Mouse (Mus musculus): ENCODE results near the gene Gm10073. TPM values are rescaled to one million over a fixed set of nuclear protein-coding genes. Genes with fewer than 3 reads are reported as not detected.
"Not testable (repeated sequence)": the region's sequence is repeated elsewhere in the genome, so short reads cannot be mapped to it uniquely, and the experiment has no call there.

Gm10073 gene
- polyA plus RNA-seq, 1 experiment from 2014 or later = 13.7 TPM

GRCm38 (mm10) chr8:106606121-106606520, 32.9 kb upstream of the Gm10073 start:
- DNase-seq (ENCODE audit: low spot score) (no peak), ATAC-seq (ENCODE audit: low read depth) (no peak)
- H3K4me2 ChIP-seq (ENCODE audit: low read depth, low read length) = no peak overlapping the region
- H3K27me3 ChIP-seq (replicated peaks; ENCODE audit: control insufficient read depth, insufficient read depth, low read length) = peaks cover 55% of the 10 kb centered on the region
- H3K9ac ChIP-seq (ENCODE audit: low read depth, low read length) = no peak overlapping the region
- no peaks in the 10 kb centered on the region for H3K9me3 ChIP-seq (ENCODE audit: control insufficient read depth, low read length)
- H3K27ac ChIP-seq (replicated peaks; ENCODE audit: low read depth, low read length) = no peak overlapping the region
- peaks cover 5% of the 10 kb centered on the region; the same call in 1 of the 2 replicates for H3K4me1 ChIP-seq (ENCODE audit: control insufficient read depth, insufficient read depth, low read length)
- no peaks in the 10 kb centered on the region for H3K36me3 ChIP-seq (ENCODE audit: control insufficient read depth, insufficient read depth, low read length)
- H3K4me3 ChIP-seq (ENCODE audit: low read depth, low read length) = no peak overlapping the region
- 45% methylated on average over 4 of the region's 4 CpGs for WGBS

- DNase-seq (ENCODE audit: low spot score) (no peak), ATAC-seq (ENCODE audit: low read depth) (no peak)
- no peaks in the 10 kb centered on the region for H3K9me3 ChIP-seq (ENCODE audit: control insufficient read depth, low read length)
- peaks cover 59% of the 10 kb centered on the region for H3K27me3 ChIP-seq (replicated peaks; ENCODE audit: control insufficient read depth, insufficient read depth, low read length)
- H3K36me3 ChIP-seq (ENCODE audit: control insufficient read depth, insufficient read depth, low read length) = no peaks in the 10 kb centered on the region
- H3K4me1 ChIP-seq (ENCODE audit: control insufficient read depth, insufficient read depth, low read length) = peaks cover 5% of the 10 kb centered on the region; the same call in 1 of the 2 replicates
- no peak overlapping the region for H3K4me3 ChIP-seq (ENCODE audit: low read depth, low read length)
- H3K9ac ChIP-seq (ENCODE audit: low read depth, low read length) = no peak overlapping the region
- WGBS = 72% methylated on average over 7 of the region's 7 CpGs
- H3K4me2 ChIP-seq (ENCODE audit: low read depth, low read length) = no peak overlapping the region
- H3K27ac ChIP-seq (replicated peaks; ENCODE audit: low read depth, low read length) = no peak overlapping the region
Measured at GRCm38 (mm10) chr8:106605657-106606056, 32.4 kb upstream of the Gm10073 start.

- 0% methylated on average over 17 of the region's 19 CpGs for WGBS
- no peak for ATAC-seq (ENCODE audit: low read depth)
Measured at GRCm38 (mm10) chr8:106603933-106604332, 30.7 kb upstream of the Gm10073 start.

GRCm38 (mm10) chr8:106603131-106603819, 30.0 kb upstream of the Gm10073 start, which contains the start of gene Cdh1:
Gene Cdh1 (plus strand): TSS chr8:106603351.
- Histone ChIP-seq H3K36me3 (ENCODE audit: control insufficient read depth, insufficient read depth, low read length) (no peaks in the 10 kb centered on the region), H3K27me3 (replicated peaks; ENCODE audit: control insufficient read depth, insufficient read depth, low read length) (peaks cover 59% of the 10 kb centered on the region), H3K4me3 (ENCODE audit: low read depth, low read length) (peak within 1 kb of the TSS; percentile 56), H3K9me3 (ENCODE audit: control insufficient read depth, low read length) (no peaks in the 10 kb centered on the region), H3K4me2 (ENCODE audit: low read depth, low read length) (peak within 1 kb of the TSS; percentile 81), H3K27ac (replicated peaks; ENCODE audit: low read depth, low read length) (no peak within 1 kb of the TSS), H3K4me1 (ENCODE audit: control insufficient read depth, insufficient read depth, low read length) (peaks cover 5% of the 10 kb centered on the region; the same call in 1 of the 2 replicates), H3K9ac (ENCODE audit: low read depth, low read length) (peak within 1 kb of the TSS; percentile 61)
- WGBS = 1% methylated on average over 29 of the region's 53 CpGs
- peak; percentile 95 for ATAC-seq (ENCODE audit: low read depth)
- DNase-seq (ENCODE audit: low spot score) = peak; percentile 90

More at GRCm38 (mm10) chr8:106603933-106604332, 30.7 kb upstream of the Gm10073 start:
- Histone ChIP-seq H3K4me2 (ENCODE audit: low read depth, low read length) (peak overlapping the region; percentile 81), H3K27me3 (replicated peaks; ENCODE audit: control insufficient read depth, insufficient read depth, low read length) (peaks cover 59% of the 10 kb centered on the region), H3K36me3 (ENCODE audit: control insufficient read depth, insufficient read depth, low read length) (no peaks in the 10 kb centered on the region), H3K4me1 (ENCODE audit: control insufficient read depth, insufficient read depth, low read length) (peaks cover 5% of the 10 kb centered on the region; the same call in 1 of the 2 replicates), H3K4me3 (ENCODE audit: low read depth, low read length) (peak overlapping the region; percentile 56), H3K27ac (replicated peaks; ENCODE audit: low read depth, low read length) (no peak overlapping the region), H3K9me3 (ENCODE audit: control insufficient read depth, low read length) (no peaks in the 10 kb centered on the region), H3K9ac (ENCODE audit: low read depth, low read length) (peak overlapping the region; percentile 61)
- no peak for DNase-seq (ENCODE audit: low spot score)

- DNase-seq (ENCODE audit: low spot score) (no peak), ATAC-seq (ENCODE audit: low read depth) (no peak)
- 47% methylated on average over 7 of the region's 7 CpGs for WGBS
- Histone ChIP-seq H3K4me3 (ENCODE audit: low read depth, low read length) (no peak overlapping the region), H3K4me1 (ENCODE audit: control insufficient read depth, insufficient read depth, low read length) (peaks cover 5% of the 10 kb centered on the region; the same call in 1 of the 2 replicates), H3K4me2 (ENCODE audit: low read depth, low read length) (no peak overlapping the region), H3K27me3 (replicated peaks; ENCODE audit: control insufficient read depth, insufficient read depth, low read length) (peaks cover 37% of the 10 kb centered on the region), H3K9ac (ENCODE audit: low read depth, low read length) (no peak overlapping the region), H3K27ac (replicated peaks; ENCODE audit: low read depth, low read length) (no peak overlapping the region), H3K9me3 (ENCODE audit: control insufficient read depth, low read length) (no peaks in the 10 kb centered on the region), H3K36me3 (ENCODE audit: control insufficient read depth, insufficient read depth, low read length) (no peaks in the 10 kb centered on the region)
Measured at GRCm38 (mm10) chr8:106599265-106599979, 26.2 kb upstream of the Gm10073 start.

GRCm38 (mm10) chr8:106597067-106597466, 23.8 kb upstream of the Gm10073 start:
- H3K9ac ChIP-seq (ENCODE audit: low read depth, low read length) = no peak overlapping the region
- no peak overlapping the region for H3K27ac ChIP-seq (replicated peaks; ENCODE audit: low read depth, low read length)
- WGBS = 93% methylated on average over 5 of the region's 5 CpGs
- DNase-seq (ENCODE audit: low spot score) (no peak), ATAC-seq (ENCODE audit: low read depth) (no peak)
- H3K36me3 ChIP-seq (ENCODE audit: control insufficient read depth, insufficient read depth, low read length) = no peaks in the 10 kb centered on the region
- H3K4me1 ChIP-seq (ENCODE audit: control insufficient read depth, insufficient read depth, low read length) = no peaks in the 10 kb centered on the region
- H3K27me3 ChIP-seq (replicated peaks; ENCODE audit: control insufficient read depth, insufficient read depth, low read length) = peaks cover 14% of the 10 kb centered on the region
- H3K4me2 ChIP-seq (ENCODE audit: low read depth, low read length) = no peak overlapping the region
- H3K9me3 ChIP-seq (ENCODE audit: control insufficient read depth, low read length) = no peaks in the 10 kb centered on the region
- no peak overlapping the region for H3K4me3 ChIP-seq (ENCODE audit: low read depth, low read length)

GRCm38 (mm10) chr8:106595623-106596022, 22.4 kb upstream of the Gm10073 start:
- not testable (repeated sequence) for H3K4me2 ChIP-seq (ENCODE audit: low read depth, low read length); H3K9me3 ChIP-seq (ENCODE audit: control insufficient read depth, low read length); H3K27me3 ChIP-seq (replicated peaks; ENCODE audit: control insufficient read depth, insufficient read depth, low read length); H3K4me1 ChIP-seq (ENCODE audit: control insufficient read depth, insufficient read depth, low read length); H3K9ac ChIP-seq (ENCODE audit: low read depth, low read length); H3K4me3 ChIP-seq (ENCODE audit: low read depth, low read length); DNase-seq (ENCODE audit: low spot score); H3K27ac ChIP-seq (replicated peaks; ENCODE audit: low read depth, low read length); ATAC-seq (ENCODE audit: low read depth); H3K36me3 ChIP-seq (ENCODE audit: control insufficient read depth, insufficient read depth, low read length)
- 91% methylated on average over 3 of the region's 3 CpGs for WGBS

- H3K9ac ChIP-seq (ENCODE audit: low read depth, low read length) = no peak overlapping the region
- H3K9me3 ChIP-seq (ENCODE audit: control insufficient read depth, low read length) = no peaks in the 10 kb centered on the region
- 100% methylated on average over 1 of the region's 3 CpGs for WGBS
- ATAC-seq (ENCODE audit: low read depth) (no peak), DNase-seq (ENCODE audit: low spot score) (no peak)
- no peaks in the 10 kb centered on the region for H3K4me1 ChIP-seq (ENCODE audit: control insufficient read depth, insufficient read depth, low read length)
- no peak overlapping the region for H3K4me3 ChIP-seq (ENCODE audit: low read depth, low read length)
- no peak overlapping the region for H3K4me2 ChIP-seq (ENCODE audit: low read depth, low read length)
- no peaks in the 10 kb centered on the region for H3K27me3 ChIP-seq (replicated peaks; ENCODE audit: control insufficient read depth, insufficient read depth, low read length)
- H3K36me3 ChIP-seq (ENCODE audit: control insufficient read depth, insufficient read depth, low read length) = no peaks in the 10 kb centered on the region
- no peak overlapping the region for H3K27ac ChIP-seq (replicated peaks; ENCODE audit: low read depth, low read length)
Measured at GRCm38 (mm10) chr8:106592458-106592857, 19.2 kb upstream of the Gm10073 start.

All from embryonic facial prominence, embryonic 14.5 days (tissue).